Mouse (Mus musculus): Measurements from ENCODE around the gene Cse1l. TPM values are rescaled to one million over a fixed set of nuclear protein-coding genes. Genes with fewer than 3 reads are reported as not detected.

Cse1l gene
- total and polyA plus RNA-seq, 3 experiments, result 12.6 to 77.0 (median 56.4) TPM

- no peak for DNase-seq
Observed at GRCm38 (mm10) chr2:166974177-166974872, 68.5 kb downstream of the Cse1l start.

GRCm38 (mm10) chr2:166976356-166976755 lies 70.5 kb downstream of the Cse1l start:
- no peak for DNase-seq

- DNase-seq, result no peak
Observed at GRCm38 (mm10) chr2:166977490-166977889, 71.7 kb downstream of the Cse1l start.

GRCm38 (mm10) chr2:166980161-166980560 lies 74.3 kb downstream of the Cse1l start:
- no peak for DNase-seq

GRCm38 (mm10) chr2:166983351-166983894 lies 77.6 kb downstream of the Cse1l start:
- no peak for DNase-seq

GRCm38 (mm10) chr2:166990861-166991260 lies 85.0 kb downstream of the Cse1l start:
- no peak for DNase-seq

GRCm38 (mm10) chr2:166991945-166992344 lies 86.1 kb downstream of the Cse1l start:
- DNase-seq, result peak; percentile 49

- DNase-seq, result peak; percentile 34
Observed at GRCm38 (mm10) chr2:166995021-166995795, 89.4 kb downstream of the Cse1l start.

Other genes starting within 250 kb of the Cse1l start
- gene Prex1, start 192.2 kb upstream of the Cse1l start, total RNA-seq (2021), result 10 to 100 TPM; 11.2 to 18.2 TPM
- 35.4 and 37.9 TPM in 2 replicates for gene Prex1, start 192.2 kb upstream of the Cse1l start, polyA plus RNA-seq (2012; rRNA removed)
- 1 to 10 TPM; 3.6 to 3.9 TPM for gene Trp53rkb, start 113.5 kb upstream of the Cse1l start, total RNA-seq (2021)
- gene Trp53rkb, start 113.5 kb upstream of the Cse1l start, polyA plus RNA-seq (2012; rRNA removed), result 2.7 and 4.5 TPM in 2 replicates
- gene Arfgef2, start 100.5 kb upstream of the Cse1l start, total RNA-seq (2021), result 10 to 100 TPM; 64.3 to 80.6 TPM
- 16.8 and 21.8 TPM in 2 replicates for gene Arfgef2, start 100.5 kb upstream of the Cse1l start, polyA plus RNA-seq (2012; rRNA removed)
- gene Stau1, start 90.3 kb downstream of the Cse1l start, total RNA-seq (2021), result 10 to 100 TPM; 61.5 to 91.7 TPM
- 38.8 and 52.7 TPM in 2 replicates for gene Stau1, start 90.3 kb downstream of the Cse1l start, polyA plus RNA-seq (2012; rRNA removed)
- gene Ddx27, start 109.2 kb downstream of the Cse1l start, total RNA-seq (2021), result 10 to 100 TPM; 29.2 to 41.5 TPM
- 28.3 and 31.1 TPM in 2 replicates for gene Ddx27, start 109.2 kb downstream of the Cse1l start, polyA plus RNA-seq (2012; rRNA removed)
- 10 to 100 TPM; 50.2 to 53.6 TPM for gene Znfx1, start 157.0 kb downstream of the Cse1l start, total RNA-seq (2021)
- 29.5 and 31.9 TPM in 2 replicates for gene Znfx1, start 157.0 kb downstream of the Cse1l start, polyA plus RNA-seq (2012; rRNA removed)

Measured in adrenal gland, adult 2 months (tissue).